Mouse (Mus musculus) cortical plate, adult 2 months (tissue): ENCODE measurements around the gene Stoml2.

Experiments
- CTCF ChIP-seq: fragments of 200-500 bp; IDR thresholded peaks from 2 replicates; pipeline ENCODE4 v1.5.1; 2011; ENCODE audit warnings: mild to moderate bottlenecking, control low read depth, low read length; ENCODE audit not compliant: insufficient read depth; ENCODE audit errors: extremely low read depth
- POLR2A ChIP-seq: fragments of 200-500 bp; IDR thresholded peaks from 2 replicates; pipeline ENCODE4 v1.6.1; 2011; ENCODE audit warnings: mild to moderate bottlenecking, low read length, control low read depth; ENCODE audit not compliant: insufficient read depth; ENCODE audit errors: extremely low read depth

DNA sequence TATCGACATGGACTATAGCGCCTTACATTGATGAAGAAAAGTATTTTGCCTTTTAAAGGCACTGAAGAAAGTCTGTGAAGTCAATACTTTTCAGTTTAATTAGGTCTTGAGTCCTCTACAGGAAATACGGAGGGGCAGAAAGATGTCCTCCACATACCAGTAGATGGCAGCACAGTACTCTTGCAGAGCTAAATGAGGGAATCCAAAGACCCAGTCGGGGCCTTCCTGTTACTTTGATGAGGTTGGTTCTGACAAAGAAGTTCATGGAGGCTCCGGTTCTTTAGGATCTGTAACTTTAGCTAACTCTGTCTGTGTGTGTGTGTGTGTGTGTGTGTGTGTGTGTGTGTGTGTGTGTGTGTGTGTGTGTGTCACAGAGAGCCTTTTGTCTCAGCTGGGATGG lies 15.7 kb upstream of the Stoml2 start:
- TF ChIP-seq CTCF (peak; percentile 78), POLR2A (no peak)
